ENCODE assay signal across 12 mouse cellular contexts in the genomic region with DNA sequence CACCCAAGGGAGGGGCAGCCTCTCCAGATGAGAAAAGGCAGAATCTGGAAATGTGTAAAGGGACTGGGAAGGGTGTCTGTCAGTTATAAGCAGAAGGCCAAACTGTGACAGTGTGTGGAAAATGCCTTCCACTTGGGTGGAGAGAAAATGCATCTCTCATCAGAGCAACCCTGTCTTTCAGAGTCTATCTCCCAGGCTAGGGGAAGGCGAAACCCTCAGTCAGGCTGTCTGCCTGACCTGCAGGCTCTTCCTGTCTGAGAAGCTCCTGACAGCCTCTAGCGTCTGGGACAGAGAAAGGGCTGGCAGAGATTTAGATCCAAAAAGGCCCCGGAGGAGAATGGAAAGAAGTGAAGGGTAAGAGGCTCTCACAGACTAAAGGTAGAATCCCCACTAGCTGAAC. TPM values are rescaled to one million over a fixed set of nuclear protein-coding genes. Genes with fewer than 3 reads are reported as not detected.
A peak's percentile ranks its signal among the peaks of the same experiment; 100 is the strongest.
DNase-seq lines count a peak whose midpoint lies in the region; ATAC-seq and TF ChIP-seq lines count a peak whose summit lies in the region.
"Had no signal": no experiment of that assay in that cellular context is flagged by ENCODE, and none has a peak within 500 bp of the region (broad histone marks: within the 10 kb centered on the region; RNA-seq: fewer than 3 reads in every experiment).

No protein-coding gene starts in this region.

- H3K27ac ChIP-seq in embryonic facial prominence, embryonic 12.5 days, result 0 out of 2 replicates have a peak overlapping the region, but pooled peaks have one; percentile 1
- no peak overlapping the region for H3K27ac ChIP-seq in embryonic facial prominence, embryonic 10.5 days (replicated peaks)
- peak overlapping the region; percentile 79 for H3K27ac ChIP-seq in neural tube, embryonic 13.5 days (replicated peaks)
- peak overlapping the region; percentile 63 for H3K27ac ChIP-seq in hindbrain, embryonic 13.5 days
- no peak overlapping the region for H3K27ac ChIP-seq in stomach, postnatal 0 days (replicated peaks)
- H3K27ac ChIP-seq: kidney, postnatal 0 days; liver, embryonic 15.5 days had no signal

- TF ChIP-seq CTCF in stomach, postnatal 0 days (IDR thresholded peaks at IDR 0.05; ENCODE audit: low read depth), result peak; percentile 22

- no peak for ATAC-seq in embryonic facial prominence, embryonic 12.5 days (ENCODE audit: insufficient number of reproducible peaks, insufficient read depth, low FRiP score, low TSS enrichment)
- no peak for ATAC-seq in neural tube, embryonic 13.5 days (ENCODE audit: low read depth)
- no peak for ATAC-seq in hindbrain, embryonic 13.5 days (ENCODE audit: low FRiP score)
- ATAC-seq in stomach, postnatal 0 days (ENCODE audit: low FRiP score, low TSS enrichment), result no peak

- peaks cover 20% of the 10 kb centered on the region for H3K4me1 ChIP-seq in embryonic facial prominence, embryonic 12.5 days
- H3K4me1 ChIP-seq in embryonic facial prominence, embryonic 10.5 days, result peaks cover 31% of the 10 kb centered on the region
- peaks cover 46% of the 10 kb centered on the region for H3K4me1 ChIP-seq in neural tube, embryonic 13.5 days (replicated peaks)
- peaks cover 51% of the 10 kb centered on the region for H3K4me1 ChIP-seq in hindbrain, embryonic 13.5 days (replicated peaks)
- no peaks in the 10 kb centered on the region; the same call in 1 of the 2 replicates for H3K4me1 ChIP-seq in stomach, postnatal 0 days (replicated peaks; ENCODE audit: control insufficient read depth, insufficient read depth)
- H3K4me1 ChIP-seq: liver, embryonic 15.5 days had no signal

- H3K9ac ChIP-seq in embryonic facial prominence, embryonic 12.5 days, result no peak overlapping the region
- H3K9ac ChIP-seq in neural tube, embryonic 13.5 days, result no peak overlapping the region; the same call in 1 of the 2 replicates
- peak overlapping the region; percentile 35; the same call in 1 of the 2 replicates for H3K9ac ChIP-seq in hindbrain, embryonic 13.5 days
- H3K9ac ChIP-seq in stomach, postnatal 0 days (ENCODE audit: low read length), result no peak overlapping the region
- H3K9ac ChIP-seq: liver, embryonic 15.5 days had no signal

- H3K9me3 ChIP-seq in embryonic facial prominence, embryonic 12.5 days, result no peaks in the 10 kb centered on the region
- no peaks in the 10 kb centered on the region for H3K9me3 ChIP-seq in embryonic facial prominence, embryonic 10.5 days
- no peaks in the 10 kb centered on the region for H3K9me3 ChIP-seq in neural tube, embryonic 13.5 days
- H3K9me3 ChIP-seq in hindbrain, embryonic 13.5 days, result no peaks in the 10 kb centered on the region
- no peaks in the 10 kb centered on the region for H3K9me3 ChIP-seq in stomach, postnatal 0 days (ENCODE audit: control insufficient read depth, low read length)
- H3K9me3 ChIP-seq: liver, embryonic 15.5 days had no signal

- no peaks in the 10 kb centered on the region for H3K36me3 ChIP-seq in embryonic facial prominence, embryonic 12.5 days
- H3K36me3 ChIP-seq in embryonic facial prominence, embryonic 10.5 days (replicated peaks), result no peaks in the 10 kb centered on the region
- H3K36me3 ChIP-seq in neural tube, embryonic 13.5 days, result no peaks in the 10 kb centered on the region
- H3K36me3 ChIP-seq in hindbrain, embryonic 13.5 days, result no peaks in the 10 kb centered on the region
- H3K36me3 ChIP-seq in stomach, postnatal 0 days (ENCODE audit: control insufficient read depth, insufficient read depth, low read length), result no peaks in the 10 kb centered on the region
- H3K36me3 ChIP-seq: liver, embryonic 15.5 days had no signal

- no peak overlapping the region for H3K4me2 ChIP-seq in embryonic facial prominence, embryonic 12.5 days (replicated peaks)
- H3K4me2 ChIP-seq in neural tube, embryonic 13.5 days, result no peak overlapping the region
- no peak overlapping the region for H3K4me2 ChIP-seq in hindbrain, embryonic 13.5 days
- H3K4me2 ChIP-seq in stomach, postnatal 0 days (replicated peaks; ENCODE audit: low read depth), result no peak overlapping the region
- H3K4me2 ChIP-seq: liver, embryonic 15.5 days had no signal

- H3K4me3 ChIP-seq in embryonic facial prominence, embryonic 12.5 days, result no peak overlapping the region
- no peak overlapping the region for H3K4me3 ChIP-seq in embryonic facial prominence, embryonic 10.5 days
- H3K4me3 ChIP-seq in neural tube, embryonic 13.5 days, result no peak overlapping the region
- no peak overlapping the region for H3K4me3 ChIP-seq in hindbrain, embryonic 13.5 days
- no peak overlapping the region for H3K4me3 ChIP-seq in stomach, postnatal 0 days (ENCODE audit: low read depth, low read length)
- H3K4me3 ChIP-seq: liver, embryonic 15.5 days had no signal

- no peak for TF ChIP-seq EP300 in stomach, postnatal 0 days (optimal IDR thresholded peaks at IDR 0.05)

- 29% methylated on average over 3 of the region's 3 CpGs for WGBS in embryonic facial prominence, embryonic 12.5 days
- WGBS in embryonic facial prominence, embryonic 10.5 days, result 27% methylated on average over 3 of the region's 3 CpGs
- WGBS in neural tube, embryonic 13.5 days, result 25% methylated on average over 3 of the region's 3 CpGs
- WGBS in hindbrain, embryonic 13.5 days, result 18% methylated on average over 3 of the region's 3 CpGs
- WGBS in stomach, postnatal 0 days, result 23% methylated on average over 3 of the region's 3 CpGs

- no peak for DNase-seq in embryonic facial prominence, embryonic 10.5 days (ENCODE audit: low spot score)
- no peak for DNase-seq in neural tube, embryonic 10.5 days (ENCODE audit: extremely low spot score, low spot score)
- DNase-seq in stomach, postnatal 0 days (ENCODE audit: low spot score), result no peak
- DNase-seq in spleen, postnatal 4 days (ENCODE audit: low spot score in 2 of 2), result no peak
- DNase-seq in testis, postnatal 10 days (ENCODE audit: low spot score), result no peak
- DNase-seq: heart, postnatal 4 days had no signal

- H3K27me3 ChIP-seq in embryonic facial prominence, embryonic 12.5 days, result peaks cover 6% of the 10 kb centered on the region
- peaks cover 80% of the 10 kb centered on the region for H3K27me3 ChIP-seq in embryonic facial prominence, embryonic 10.5 days (replicated peaks; ENCODE audit: low read depth, poor library complexity, severe bottlenecking)
- peaks cover 61% of the 10 kb centered on the region for H3K27me3 ChIP-seq in neural tube, embryonic 13.5 days
- peaks cover 22% of the 10 kb centered on the region for H3K27me3 ChIP-seq in hindbrain, embryonic 13.5 days
- H3K27me3 ChIP-seq in stomach, postnatal 0 days (ENCODE audit: control insufficient read depth, insufficient read depth, low read length), result no peaks in the 10 kb centered on the region

RNA-seq across cellular contexts. Expression of a gene that starts 9.9 kb away (rescaled TPM):
- polyA plus RNA-seq in embryonic facial prominence, embryonic 12.5 days (2016; fragmentation: Nextera tagmentation; extraction: Ambion mirVana), result 1.7 and 3.2 TPM in 2 replicates
- polyA plus RNA-seq in embryonic facial prominence, embryonic 10.5 days (2016; fragmentation: Nextera tagmentation; extraction: Ambion mirVana), result 2.1 and 2.7 TPM in 2 replicates
- 4.1 and 6.1 TPM in 2 replicates for polyA plus RNA-seq in neural tube, embryonic 13.5 days (2015; fragmentation: Nextera tagmentation; extraction: Ambion mirVana)
- polyA plus RNA-seq in hindbrain, embryonic 13.5 days (2015; fragmentation: Nextera tagmentation; extraction: Ambion mirVana), result 4.2 and 6.6 TPM in 2 replicates
- polyA plus RNA-seq in stomach, postnatal 0 days (2015; fragmentation: Nextera tagmentation; extraction: Ambion mirVana), result 8.4 and 10.1 TPM in 2 replicates
- polyA plus RNA-seq: C2C12 had no signal

RNA-seq across cellular contexts. Expression of a gene that starts 26.8 kb away (rescaled TPM):
- polyA plus RNA-seq in embryonic facial prominence, embryonic 12.5 days (2016; fragmentation: Nextera tagmentation; extraction: Ambion mirVana), result 2.0 and 2.4 TPM in 2 replicates
- 2.3 and 2.5 TPM in 2 replicates for polyA plus RNA-seq in embryonic facial prominence, embryonic 10.5 days (2016; fragmentation: Nextera tagmentation; extraction: Ambion mirVana)
- 95.2 and 104 TPM in 2 replicates for polyA plus RNA-seq in neural tube, embryonic 13.5 days (2015; fragmentation: Nextera tagmentation; extraction: Ambion mirVana)
- polyA plus RNA-seq in hindbrain, embryonic 13.5 days (2015; fragmentation: Nextera tagmentation; extraction: Ambion mirVana), result 112 and 121 TPM in 2 replicates
- polyA plus RNA-seq in stomach, postnatal 0 days (2015; fragmentation: Nextera tagmentation; extraction: Ambion mirVana), result 1.2 and 1.4 TPM in 2 replicates
- polyA plus RNA-seq: C2C12 had no signal

Comparison
In these comparisons a context has a peak if more than half of its experiments do, and no peak if none do; other contexts are left out.
1. H3K27ac ChIP-seq: peak in embryonic facial prominence, embryonic 12.5 days (single experiment), neural tube, embryonic 13.5 days (single experiment) and hindbrain, embryonic 13.5 days (single experiment); none in embryonic facial prominence, embryonic 10.5 days (single experiment) and stomach, postnatal 0 days (single experiment).
2. RNA of a gene that starts 26.8 kb away (polyA plus RNA-seq): 112 to 121 TPM in hindbrain, embryonic 13.5 days and 95.2 to 104 TPM in neural tube, embryonic 13.5 days; 2.3 to 2.5 TPM in embryonic facial prominence, embryonic 10.5 days, 2.0 to 2.4 TPM in embryonic facial prominence, embryonic 12.5 days and 1.2 to 1.4 TPM in stomach, postnatal 0 days; every median in the first group is over 10 times any median in the second.